Mouse (Mus musculus) common myeloid progenitor, adult 5-6 weeks (primary cell): Measurements from ENCODE around the gene Nsl1. TPM values are rescaled to one million over a fixed set of nuclear protein-coding genes. Genes with fewer than 3 reads are reported as not detected.

ENCODE experiments used
- ATAC-seq: replicated peaks from 2 replicates; pipeline ENCODE4 v1.8.0; 2016; ENCODE audit warnings: low read depth, mild to moderate bottlenecking, moderate TSS enrichment, inconsistent platforms; ENCODE audit not compliant: poor library complexity, severe bottlenecking
- total RNA-seq: library from RNA; stranded (forward); fragments of 200-1000, 187-1606 nt; gene quantifications from 2 replicates; pipeline ENCODE4 v1.2.3, GENCODE M21; 2017

Nsl1 gene
- total RNA-seq, 1 experiment from 2014 or later: 13.3 TPM

- no peak for ATAC-seq
Measured at GRCm38 (mm10) chr1:191124288-191124687, 61.5 kb downstream of the Nsl1 start.

GRCm38 (mm10) chr1:191125811-191126638 is 63.2 kb downstream of the Nsl1 start:
- peak; percentile 91 for ATAC-seq

- peak; percentile 33; the same call in 1 of the 2 replicates for ATAC-seq
Measured at GRCm38 (mm10) chr1:191131692-191132091, 68.9 kb downstream of the Nsl1 start.

- ATAC-seq: no peak
Measured at GRCm38 (mm10) chr1:191132240-191132639, 69.4 kb downstream of the Nsl1 start.

GRCm38 (mm10) chr1:191132934-191133333 is 70.1 kb downstream of the Nsl1 start:
- ATAC-seq: peak; percentile 91

GRCm38 (mm10) chr1:191135406-191135805 is 72.6 kb downstream of the Nsl1 start:
- ATAC-seq: no peak

Other genes starting within 250 kb of the Nsl1 start
- 16.7 and 21.1 TPM in 2 replicates for gene Rps6kc1, start 151.2 kb upstream of the Nsl1 start, total RNA-seq
- gene Angel2, start 137.9 kb upstream of the Nsl1 start, total RNA-seq: 44.6 and 64.5 TPM in 2 replicates
- gene Vash2, start 83.7 kb upstream of the Nsl1 start, total RNA-seq: 0.50 TPM in 1 of 2 replicates, not detected in the other
- gene Flvcr1, start 36.9 kb upstream of the Nsl1 start, total RNA-seq: 21.1 and 26.6 TPM in 2 replicates
- gene Spata45, start 26.4 kb upstream of the Nsl1 start, total RNA-seq: not detected in 2 replicates
- gene Tatdn3, start 80 bp upstream of the Nsl1 start, total RNA-seq: 16.9 and 24.8 TPM in 2 replicates
- 6.0 TPM in 1 of 2 replicates, not detected in the other for gene Batf3, start 34.8 kb downstream of the Nsl1 start, total RNA-seq
- 0.10 and 0.91 TPM in 2 replicates for gene Fam71a, start 101.8 kb downstream of the Nsl1 start, total RNA-seq
- 17.2 and 39.8 TPM in 2 replicates for gene Atf3, start 155.0 kb downstream of the Nsl1 start, total RNA-seq